Mouse (Mus musculus): Measurements from ENCODE around the gene Upk1a.
A peak's percentile ranks its signal among the peaks of the same experiment; 100 is the strongest.

Gene Upk1a

DNA sequence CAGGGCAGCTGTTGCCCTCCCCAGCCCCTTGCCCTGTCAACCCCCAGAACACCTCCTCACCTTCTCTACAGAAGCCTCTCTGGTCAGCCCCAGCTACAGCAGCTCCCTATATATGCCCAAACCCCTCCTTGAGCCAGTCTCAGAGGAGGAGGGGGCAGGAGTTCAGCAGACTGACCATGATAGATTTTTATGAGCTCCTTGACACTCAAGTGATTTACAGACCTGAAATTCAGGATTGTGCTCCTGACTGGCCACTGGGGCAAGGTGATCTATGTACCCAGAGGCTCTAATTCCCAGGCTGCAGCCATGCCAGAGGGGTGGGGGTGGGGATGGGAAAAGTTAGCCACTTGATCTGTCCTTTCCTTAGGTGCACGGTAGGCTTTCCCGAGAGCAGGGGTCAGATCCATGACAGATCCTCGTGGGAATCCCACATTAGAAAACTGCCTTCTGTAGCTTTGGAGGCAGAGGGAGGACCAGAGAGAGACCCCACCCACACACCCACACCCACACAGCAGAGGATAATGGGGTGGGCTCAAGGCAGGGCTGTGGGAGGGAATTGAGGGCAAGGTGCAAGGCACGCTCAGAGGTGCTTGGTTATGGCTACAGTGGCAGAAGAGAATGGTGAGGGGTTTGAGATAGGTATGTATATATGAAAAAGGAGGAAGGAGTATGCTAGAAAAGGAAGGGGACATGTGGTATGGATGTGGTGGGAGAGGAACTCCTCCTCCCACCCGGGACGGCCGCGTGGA, at the start of gene Upk1a:
Upk1a (minus strand) TSS at position 194 of the 749 bp plus-strand sequence.
- DNase-seq (ENCODE audit: low read depth) = no peak

DNA sequence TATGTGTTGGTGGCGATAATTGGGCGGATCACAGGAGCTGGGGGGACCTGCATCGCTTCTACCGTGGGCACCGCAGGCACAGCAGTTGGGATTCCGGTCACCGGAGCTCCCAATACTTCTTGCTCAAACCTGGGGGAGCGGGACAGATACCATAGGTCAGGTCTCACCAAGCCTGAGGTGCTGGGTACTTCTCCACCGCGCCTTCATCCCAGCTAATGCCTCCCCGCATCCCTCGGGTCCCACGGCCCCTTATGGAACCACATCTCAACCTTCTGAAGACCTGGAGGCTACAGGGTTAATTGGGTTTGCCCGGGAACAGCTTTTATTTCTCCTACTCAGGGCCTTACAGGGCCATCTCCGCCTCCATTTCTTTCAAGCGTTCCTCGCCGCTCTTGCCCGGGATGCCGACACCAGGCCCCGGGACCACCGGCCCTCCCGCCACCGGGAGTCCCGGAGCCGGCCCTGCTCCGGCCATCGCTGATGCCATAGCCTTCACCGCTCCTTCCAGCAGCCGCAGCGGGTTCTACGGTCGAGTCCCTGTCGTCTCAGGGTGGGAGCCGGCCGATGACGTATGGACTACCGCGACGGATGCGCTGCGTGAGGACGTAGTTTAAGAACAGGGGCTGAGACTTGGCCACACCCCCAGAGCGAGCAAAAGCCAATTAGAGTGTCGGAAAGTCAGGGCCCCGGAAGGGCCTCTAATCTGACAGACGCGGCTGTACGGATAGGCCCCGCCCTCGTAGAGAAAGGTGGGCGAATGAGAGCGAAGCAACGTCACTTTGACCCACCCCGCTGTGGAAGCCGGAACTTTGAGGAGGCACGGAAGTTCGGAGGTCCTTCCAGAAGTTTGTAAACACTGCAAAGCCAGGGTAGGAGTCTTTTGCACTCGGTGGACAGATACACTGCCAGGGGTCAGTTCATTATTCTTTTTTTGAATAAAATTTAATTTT, 37.2 kb upstream of the Upk1a start, which contains the start of gene Rbm42:
Rbm42 (minus strand) TSS at position 727 of the 950 bp plus-strand sequence.
- DNase-seq (ENCODE audit: low read depth) = peak; percentile 99

DNA sequence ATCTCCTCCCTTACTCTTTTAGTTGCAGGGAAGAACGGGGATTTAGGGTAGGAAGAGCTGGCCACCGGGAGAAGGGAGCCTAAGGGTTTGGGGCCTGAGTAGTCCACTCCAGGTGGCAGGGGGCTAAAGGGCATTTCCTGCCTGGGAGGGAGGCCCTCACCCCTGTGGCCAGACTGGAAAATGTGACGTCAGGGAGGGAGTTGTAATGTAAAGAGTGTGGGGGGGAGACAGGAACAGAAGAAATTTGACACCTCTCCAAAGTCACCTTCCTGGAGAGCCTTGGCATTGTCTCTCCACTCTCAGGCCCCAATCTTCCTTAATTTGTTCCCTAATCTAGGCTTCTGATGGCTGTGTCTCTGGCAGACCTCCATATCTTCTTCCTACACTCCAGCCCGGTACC, 26.4 kb upstream of the Upk1a start:
- DNase-seq (ENCODE audit: low read depth) = no peak

DNA sequence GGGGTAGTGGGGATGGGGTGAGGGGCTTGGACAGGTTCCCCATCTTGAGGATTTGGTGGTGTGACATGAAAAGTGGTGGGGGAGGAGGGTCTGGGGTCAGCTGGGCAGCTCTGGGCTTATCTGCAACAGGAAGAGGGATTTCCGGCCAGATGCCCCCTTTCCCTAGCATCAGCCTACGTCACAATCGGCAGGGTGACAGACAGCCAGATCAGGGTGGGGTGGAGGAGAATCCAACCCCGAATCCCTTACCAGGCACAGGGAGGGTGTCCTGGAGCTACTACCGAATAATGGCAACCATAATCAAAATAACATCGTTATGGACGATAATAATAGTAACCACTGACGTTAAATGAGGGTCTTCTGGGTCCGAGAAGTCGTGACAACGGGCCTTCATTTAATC, 23.7 kb upstream of the Upk1a start:
- no peak for DNase-seq (ENCODE audit: low read depth)

DNA sequence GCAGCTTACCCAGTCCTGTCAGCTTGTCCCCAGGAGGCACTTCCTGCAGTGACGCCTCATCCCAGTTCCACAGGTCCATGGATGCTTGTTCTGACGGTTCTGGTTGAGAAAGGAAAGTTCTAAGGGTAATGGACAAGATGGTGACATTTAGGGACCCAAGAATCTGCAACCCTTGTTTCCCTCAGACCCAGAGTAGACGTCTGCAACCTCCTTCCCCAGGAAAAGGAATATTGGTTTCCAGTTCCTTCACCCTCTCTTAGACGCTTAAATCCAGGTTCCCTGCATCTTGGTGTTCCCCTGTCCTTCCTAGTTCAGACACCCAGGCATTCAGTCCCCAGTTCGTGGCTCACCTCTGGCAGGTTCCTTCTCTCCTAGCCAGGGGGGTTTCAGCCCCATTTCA, 23.1 kb upstream of the Upk1a start, which contains the start of gene Etv2:
Etv2 (minus strand) TSS at position 101 of the 400 bp plus-strand sequence.
- DNase-seq (ENCODE audit: low read depth) = no peak

DNA sequence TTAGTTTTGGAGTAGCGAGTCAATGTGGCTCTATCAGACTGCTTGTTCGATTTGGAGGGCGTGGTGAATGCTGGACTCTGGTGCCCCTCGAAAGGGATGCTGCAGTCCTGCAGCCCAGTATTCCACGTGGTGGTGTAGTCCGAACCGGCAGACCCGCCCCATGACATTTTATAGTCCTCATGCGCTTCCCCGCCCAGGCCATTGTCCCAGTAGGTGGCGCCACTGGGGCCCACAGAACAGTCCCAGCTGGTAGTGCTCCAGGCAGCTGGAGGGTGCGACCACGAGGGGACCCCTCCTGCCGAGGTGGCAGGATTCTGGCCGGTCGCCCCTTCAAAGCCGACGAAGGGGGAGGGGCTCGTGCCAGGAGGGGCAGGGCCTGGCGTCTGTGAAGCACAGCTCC, 22.0 kb upstream of the Upk1a start:
- peak; percentile 62 for DNase-seq (ENCODE audit: low read depth)

DNA sequence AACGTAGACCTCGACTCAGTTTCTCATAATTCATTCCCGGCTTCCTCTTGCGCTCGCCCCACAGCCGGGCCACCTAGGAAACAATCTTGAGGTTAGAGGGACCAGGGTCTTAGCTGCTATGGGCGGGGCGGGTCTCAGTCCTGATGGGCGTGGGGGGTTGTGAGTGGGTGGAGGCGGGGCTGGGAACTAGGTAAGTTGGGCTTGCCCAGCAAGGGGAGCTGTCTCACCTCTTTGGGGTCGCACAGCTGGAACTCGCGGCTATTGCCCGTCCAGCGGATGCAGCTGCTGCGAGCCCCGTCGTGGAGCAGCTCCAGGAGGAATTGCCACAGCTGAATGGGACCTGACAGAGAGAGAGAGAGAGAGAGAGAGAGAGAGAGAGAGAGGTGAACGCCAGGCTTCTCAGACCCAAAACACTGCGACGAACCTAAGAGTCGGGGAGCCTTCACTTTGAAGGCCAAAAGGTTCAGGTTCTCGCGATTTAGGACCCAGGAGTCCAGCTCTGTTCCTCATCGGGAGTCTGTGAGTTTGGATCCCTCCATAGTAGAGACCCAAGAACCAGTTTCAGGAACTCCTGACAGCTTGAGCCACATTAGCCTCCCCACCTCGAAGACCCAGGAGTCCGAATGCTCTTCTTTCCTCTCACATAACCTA, 21.2 kb upstream of the Upk1a start:
- no peak for DNase-seq (ENCODE audit: low read depth)

DNA sequence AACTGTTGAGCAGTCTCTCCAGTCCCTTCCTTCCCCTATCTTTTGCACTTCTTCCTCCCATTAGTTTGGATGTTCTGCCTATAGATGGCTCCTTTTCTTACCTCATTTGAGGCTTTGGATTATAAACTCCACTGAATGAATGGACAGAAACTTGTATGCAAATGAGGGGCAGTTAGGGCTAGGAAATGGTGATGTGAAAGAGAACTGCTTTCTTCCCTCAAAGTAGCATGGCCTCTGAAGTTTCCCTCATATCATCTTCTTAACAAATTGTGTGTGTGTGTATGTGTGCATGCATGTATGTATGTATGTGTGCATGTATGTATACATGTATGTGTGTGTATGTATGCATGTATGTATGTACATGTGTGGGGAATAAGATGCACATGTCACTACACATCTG, 16.4 kb upstream of the Upk1a start:
- no peak for DNase-seq (ENCODE audit: low read depth)

DNA sequence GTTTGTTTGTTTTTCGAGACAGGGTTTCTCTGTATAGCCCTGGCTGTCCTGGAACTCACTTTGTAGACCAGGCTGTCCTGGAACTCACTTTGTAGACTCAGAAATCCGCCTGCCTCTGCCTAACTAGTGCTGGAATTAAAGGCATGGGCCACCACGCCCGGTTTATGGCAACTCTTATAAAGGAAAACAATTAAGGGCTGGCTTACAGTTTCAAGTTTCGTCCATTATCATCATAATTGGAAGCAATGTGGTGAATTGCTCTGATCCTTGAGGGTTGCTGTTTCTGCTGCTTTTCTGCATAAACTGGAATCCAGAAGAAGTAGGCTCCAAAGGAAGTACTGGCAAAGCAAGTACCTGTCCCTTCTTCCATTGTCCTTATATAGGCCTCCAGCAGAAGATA, 14.0 kb upstream of the Upk1a start:
- DNase-seq (ENCODE audit: low read depth) = no peak

DNA sequence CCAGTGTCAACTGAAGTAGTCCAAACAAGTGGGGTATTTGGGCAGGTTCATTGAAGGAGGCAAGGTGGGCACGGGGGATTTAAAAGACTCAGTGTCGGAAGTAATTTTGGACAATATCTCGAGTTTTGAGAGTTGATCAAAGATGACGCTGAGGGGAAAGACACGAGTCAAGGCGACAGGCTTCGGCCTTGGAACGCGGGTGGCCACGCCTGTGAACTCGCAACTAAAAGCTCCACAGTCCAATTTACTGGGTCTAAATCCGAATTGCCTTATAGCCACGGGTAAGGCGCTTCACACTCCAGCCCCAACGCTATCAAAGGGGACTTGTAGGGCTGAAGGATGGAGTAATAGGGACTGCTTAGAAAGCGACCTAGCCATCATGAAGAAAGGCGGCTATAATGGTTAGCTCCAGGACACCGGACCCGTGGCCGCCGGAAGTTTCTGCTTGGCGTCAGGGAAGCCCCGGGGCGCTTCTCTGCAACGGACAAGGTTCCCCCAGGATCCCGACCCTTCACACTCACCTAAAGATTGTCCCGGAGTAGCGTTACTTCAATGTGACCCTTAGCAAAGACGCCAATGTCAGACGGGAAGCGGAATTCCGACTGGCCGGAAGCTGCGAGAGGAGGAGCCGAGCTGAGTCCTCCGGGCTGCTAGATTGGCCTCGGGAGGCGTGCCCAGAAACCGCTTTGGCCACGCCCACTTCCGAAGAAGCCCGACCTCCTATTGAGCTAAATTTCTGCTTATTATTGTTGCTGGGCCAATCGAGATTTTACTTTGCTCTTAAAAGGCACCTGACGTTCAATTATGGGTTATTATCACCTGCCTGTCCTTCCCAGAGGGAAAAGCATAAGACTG, 13.1 kb upstream of the Upk1a start, which contains the start of gene Cox6b1:
Cox6b1 (minus strand) TSS at position 622 of the 855 bp plus-strand sequence.
- DNase-seq (ENCODE audit: low read depth) = peak; percentile 95

DNA sequence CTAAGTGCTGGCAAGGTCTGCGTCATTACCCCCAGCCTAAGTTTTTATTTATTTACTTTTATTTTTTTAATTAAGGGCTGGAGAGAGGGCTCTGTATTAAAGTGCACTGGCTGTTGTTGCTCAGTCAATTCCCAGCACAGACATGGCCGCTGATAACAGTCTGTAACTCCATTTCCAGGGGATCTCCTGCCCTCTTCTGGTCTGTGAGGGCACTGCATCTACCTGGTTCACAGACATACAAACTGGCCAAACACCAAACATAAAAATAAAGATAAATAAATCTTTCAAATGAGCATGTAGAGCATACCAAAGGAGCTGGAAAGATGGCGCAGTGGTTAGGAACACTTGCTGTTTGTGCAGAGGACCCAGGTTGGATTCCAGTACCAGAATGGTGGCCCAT, 6.6 kb upstream of the Upk1a start:
- DNase-seq (ENCODE audit: low read depth) = peak; percentile 55

DNA sequence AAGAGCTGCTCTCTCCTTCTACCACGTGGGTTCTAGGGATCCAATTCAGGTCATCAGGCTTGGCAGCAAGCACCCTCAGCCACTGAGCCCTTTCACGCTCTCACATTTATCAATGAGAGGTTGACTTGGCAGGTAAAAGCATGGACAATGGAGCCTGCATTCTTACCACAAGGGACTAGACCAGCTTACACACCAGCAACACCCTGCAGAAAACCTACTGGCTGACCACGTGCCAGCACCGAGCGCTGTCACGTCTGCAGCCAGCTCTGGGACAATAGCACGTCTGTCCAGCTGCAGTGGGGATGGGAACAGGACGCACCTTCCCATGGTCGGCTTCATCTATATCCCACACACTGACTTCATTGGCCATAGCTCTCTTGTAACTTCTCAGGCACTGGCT, 6.0 kb upstream of the Upk1a start:
- no peak for DNase-seq (ENCODE audit: low read depth)

DNA sequence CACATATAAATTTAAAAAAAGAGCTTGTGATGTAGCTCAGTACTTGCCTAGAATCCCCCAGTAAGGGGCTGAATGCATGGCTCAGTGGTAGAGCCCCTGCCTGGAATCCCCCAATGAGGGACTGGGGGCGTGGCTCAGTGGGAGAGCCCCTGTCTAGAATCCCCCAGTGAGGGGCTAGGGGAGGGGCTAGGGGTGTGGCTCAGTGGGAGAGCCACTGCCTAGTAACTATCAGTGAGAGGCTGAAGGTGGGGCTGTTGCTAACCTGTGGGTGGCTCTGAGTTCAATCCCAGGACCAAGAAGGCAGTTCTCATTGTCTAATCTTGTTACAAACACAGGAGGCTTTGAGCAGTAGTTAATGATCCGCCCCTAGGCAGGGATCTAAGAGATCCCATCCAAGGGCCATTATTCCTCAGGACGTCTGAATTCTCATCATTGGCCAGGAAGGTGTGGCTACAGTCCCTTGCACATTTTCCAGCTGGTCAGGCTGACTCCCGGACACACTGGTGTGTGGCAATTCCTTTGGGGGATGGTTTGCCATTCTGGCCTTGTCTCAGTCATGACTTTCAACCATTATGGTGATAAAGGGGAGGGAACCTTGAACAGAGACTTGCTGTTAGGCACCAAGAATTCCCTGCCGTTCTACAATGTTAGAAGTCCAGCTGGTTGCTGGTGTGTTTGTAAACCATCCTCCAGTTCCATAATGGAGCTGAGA, 2.6 kb upstream of the Upk1a start:
- DNase-seq (ENCODE audit: low read depth) = no peak

DNA sequence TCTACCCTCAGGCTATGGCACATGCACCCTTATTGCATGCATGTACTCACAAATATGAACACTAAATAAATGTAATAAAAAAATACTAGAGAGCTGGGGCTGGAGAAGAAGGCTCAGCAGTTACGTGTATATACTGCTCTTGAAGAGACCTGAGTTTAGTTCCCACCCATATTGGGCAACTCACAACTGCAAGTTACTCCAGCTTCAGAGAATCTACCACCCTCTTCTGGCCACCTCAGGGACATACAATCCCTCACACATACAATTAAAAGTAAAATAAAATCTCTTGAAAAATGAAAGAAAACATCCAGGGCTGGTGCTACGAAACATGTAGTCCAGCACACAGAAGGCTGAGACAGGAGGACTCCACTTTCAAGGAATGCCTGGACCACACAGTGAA, 1.8 kb upstream of the Upk1a start:
- DNase-seq (ENCODE audit: low read depth) = peak; percentile 60

DNA sequence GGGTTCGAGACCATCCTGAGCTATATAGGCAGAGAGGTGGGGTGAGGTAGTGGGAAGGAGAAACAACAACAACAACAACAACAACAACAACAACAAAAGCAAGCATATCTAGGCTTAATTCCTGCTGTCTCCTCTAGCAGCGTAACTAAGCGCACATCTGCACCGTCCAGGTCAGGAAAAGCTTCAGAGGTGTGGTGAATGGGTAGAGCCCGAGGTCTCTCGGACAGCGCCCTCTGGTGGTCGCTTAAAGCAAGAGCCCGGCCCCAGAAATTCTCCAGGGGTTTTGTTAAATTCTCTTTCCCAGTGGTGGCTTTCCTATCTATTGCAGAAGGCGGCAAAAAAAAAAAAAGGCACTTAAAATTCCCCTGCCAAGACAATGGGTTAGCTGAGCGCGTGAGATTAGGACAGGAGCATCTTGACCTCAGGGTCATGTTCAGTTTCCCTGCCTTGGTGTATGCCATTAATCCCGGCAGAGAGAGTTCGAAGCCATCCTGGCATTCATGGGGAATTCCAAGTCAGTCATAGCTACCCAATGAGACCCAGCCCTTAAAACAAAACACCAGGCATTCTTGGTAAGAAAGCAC, 974 bp upstream of the Upk1a start:
- DNase-seq (ENCODE audit: low read depth) = peak; percentile 76

DNA sequence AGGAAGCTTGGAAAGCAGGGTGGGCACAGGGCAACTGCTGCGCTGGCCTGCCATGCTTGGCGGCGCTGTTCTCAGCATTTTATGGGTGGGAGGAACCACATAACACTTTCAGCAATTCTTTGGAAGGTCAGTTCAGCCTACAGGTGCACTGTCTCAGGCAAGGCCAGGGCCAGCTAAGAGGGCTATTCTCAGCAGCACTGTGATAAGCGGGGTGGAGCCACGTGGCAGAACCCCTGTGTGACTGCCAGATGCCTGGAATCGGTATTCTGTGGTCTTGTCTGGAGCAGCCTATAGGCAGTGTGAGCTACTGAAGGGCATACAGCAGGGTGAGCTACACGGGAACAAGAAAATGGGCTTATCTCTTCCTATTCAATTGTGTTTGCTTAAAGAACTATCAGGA, 2.6 kb downstream of the Upk1a start:
- DNase-seq (ENCODE audit: low read depth) = no peak

DNA sequence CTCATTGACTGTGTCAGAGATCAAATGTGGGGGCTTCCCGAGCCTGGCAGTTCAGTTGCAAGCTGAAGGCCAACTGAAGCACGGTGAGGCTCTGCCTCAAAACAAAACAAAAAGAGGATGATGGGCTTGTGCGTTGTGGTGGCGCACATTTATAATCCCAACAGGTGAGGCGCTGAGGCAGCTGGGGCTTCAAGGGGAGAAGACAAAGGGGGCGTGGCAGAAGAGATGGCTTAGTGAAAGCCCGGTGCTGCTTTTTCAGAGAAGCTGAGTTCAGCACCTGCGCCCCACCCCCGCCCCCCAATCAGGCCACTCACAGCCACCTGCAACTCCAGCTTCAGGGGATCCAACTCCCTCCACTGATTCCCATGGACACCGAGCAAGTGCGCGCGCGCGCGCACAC, 4.2 kb downstream of the Upk1a start:
- no peak for DNase-seq (ENCODE audit: low read depth)

DNA sequence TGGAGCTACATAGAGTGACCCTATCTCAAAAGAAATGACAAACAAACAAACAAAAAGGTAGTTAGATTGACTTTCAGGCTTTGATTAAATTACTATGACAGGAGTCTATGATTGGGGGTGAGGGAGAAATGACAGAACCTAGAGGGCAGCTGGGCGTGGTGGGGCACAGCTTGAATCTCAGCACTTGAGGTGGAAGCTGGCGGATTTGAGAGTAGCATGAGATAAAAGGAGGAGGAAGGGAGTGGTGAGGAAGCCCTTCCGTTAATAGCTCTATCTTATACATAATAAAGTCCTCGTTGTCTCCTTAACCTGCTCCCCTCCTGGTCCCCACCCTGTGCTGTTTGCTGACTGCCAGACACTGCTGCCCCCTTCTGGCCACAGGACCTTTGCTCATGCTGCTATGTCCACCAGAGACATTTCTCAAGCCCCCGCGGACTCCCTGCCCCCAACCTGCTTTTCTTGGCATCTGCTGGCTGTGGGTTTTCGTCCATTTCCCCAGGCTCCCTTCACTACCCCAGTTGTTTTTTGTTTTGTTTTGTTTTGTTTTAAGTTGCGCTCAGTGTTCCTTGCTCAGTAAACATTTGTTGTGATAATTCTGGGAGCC, 4.8 kb downstream of the Upk1a start:
- DNase-seq (ENCODE audit: low read depth) = peak; percentile 79

DNA sequence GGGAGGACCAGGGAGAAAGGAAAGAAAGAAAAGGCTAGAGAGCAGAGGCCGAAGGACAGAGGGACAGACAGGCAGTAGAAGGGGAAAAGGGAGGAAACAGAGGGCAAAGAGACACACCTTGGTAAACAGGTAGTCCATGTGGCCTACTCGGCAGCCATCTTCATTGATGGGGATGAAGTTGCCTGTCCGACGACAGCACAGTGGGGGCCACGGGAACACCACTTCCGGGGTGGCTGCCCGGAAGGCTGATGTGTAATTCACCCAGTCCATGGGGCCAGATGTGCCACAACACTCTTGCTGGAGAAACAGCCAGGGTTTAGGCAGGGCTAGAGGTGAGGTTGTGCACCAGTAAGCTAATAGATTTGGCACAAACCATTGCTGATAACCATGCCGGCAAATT, 7.7 kb downstream of the Upk1a start:
- DNase-seq (ENCODE audit: low read depth) = no peak

DNA sequence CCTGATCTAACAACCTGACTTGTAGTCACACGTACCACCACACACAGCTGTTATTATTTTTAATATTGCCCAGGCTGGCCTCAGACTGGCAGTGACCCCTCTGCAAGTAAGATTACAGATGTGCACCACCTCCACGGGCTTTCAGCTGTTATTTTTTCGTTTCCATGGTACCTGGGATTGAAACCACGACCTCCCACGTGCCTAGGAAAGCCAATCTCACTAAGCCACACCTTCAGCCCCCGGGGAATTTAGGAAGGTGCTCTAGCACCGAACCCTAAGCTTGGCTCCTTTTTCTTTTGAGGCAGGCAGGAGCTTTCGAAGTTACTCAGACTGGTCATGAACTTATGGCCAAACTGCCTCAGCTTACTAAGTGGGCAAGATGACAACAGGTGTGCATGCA, 8.2 kb downstream of the Upk1a start:
- no peak for DNase-seq (ENCODE audit: low read depth)
